Mouse (Mus musculus): ENCODE results near the gene P4hb.

GRCm38 (mm10) chr11:120560952-120561728, 11.9 kb downstream of the P4hb start:
- TF ChIP-seq GATA1 (IDR thresholded peaks at IDR 0.05; ENCODE audit: low read length) (no peak), TAL1 (IDR thresholded peaks at IDR 0.05; ENCODE audit: low read length) (no peak)

Data from erythroblast, embryonic 14.5 days (primary cell).